Mouse (Mus musculus) lung, postnatal 10 days (tissue): ENCODE results near the gene Cd70.
A peak's percentile ranks its signal among the peaks of the same experiment; 100 is the strongest.
"Not testable (repeated sequence)": the region's sequence is repeated elsewhere in the genome, so short reads cannot be mapped to it uniquely, and the experiment has no call there.

ENCODE experiments used
- DNase-seq: peaks from one replicate; pipeline ENCODE4 v3.0.0; 2021

Gene Cd70

GRCm38 (mm10) chr17:57134021-57134420 lies 15.6 kb downstream of the Cd70 start:
- DNase-seq = not testable (repeated sequence)

GRCm38 (mm10) chr17:57131793-57132192 lies 17.8 kb downstream of the Cd70 start:
- DNase-seq = no peak

GRCm38 (mm10) chr17:57125853-57126622 lies 23.5 kb downstream of the Cd70 start:
- DNase-seq = no peak

- DNase-seq = no peak
Measured at GRCm38 (mm10) chr17:57124792-57125191, 24.8 kb downstream of the Cd70 start.

- no peak for DNase-seq
Measured at GRCm38 (mm10) chr17:57123192-57124118, 26.1 kb downstream of the Cd70 start.

- DNase-seq = no peak
Measured at GRCm38 (mm10) chr17:57121856-57122255, 27.7 kb downstream of the Cd70 start.

- DNase-seq = peak; percentile 56
Measured at GRCm38 (mm10) chr17:57118524-57119349, 30.8 kb downstream of the Cd70 start.

- DNase-seq = no peak
Measured at GRCm38 (mm10) chr17:57116801-57117200, 32.8 kb downstream of the Cd70 start.

GRCm38 (mm10) chr17:57112768-57113474 lies 36.7 kb downstream of the Cd70 start:
- no peak for DNase-seq

GRCm38 (mm10) chr17:57110005-57110404 lies 39.6 kb downstream of the Cd70 start:
- DNase-seq = no peak

- DNase-seq = no peak
Measured at GRCm38 (mm10) chr17:57108666-57109171, 40.9 kb downstream of the Cd70 start.

GRCm38 (mm10) chr17:57108040-57108665 lies 41.4 kb downstream of the Cd70 start:
- no peak for DNase-seq

- no peak for DNase-seq
Measured at GRCm38 (mm10) chr17:57107064-57107463, 42.5 kb downstream of the Cd70 start.

- DNase-seq = no peak
Measured at GRCm38 (mm10) chr17:57106035-57106368, 43.6 kb downstream of the Cd70 start.

GRCm38 (mm10) chr17:57105181-57106034 lies 44.2 kb downstream of the Cd70 start, which contains the start of gene Tnfsf9:
Gene Tnfsf9 (plus strand): TSS chr17:57105325.
- peak; percentile 29 for DNase-seq

GRCm38 (mm10) chr17:57104496-57104895 lies 45.1 kb downstream of the Cd70 start:
- DNase-seq = no peak

GRCm38 (mm10) chr17:57102276-57102675 lies 47.3 kb downstream of the Cd70 start:
- DNase-seq = no peak

GRCm38 (mm10) chr17:57099629-57100325 lies 49.8 kb downstream of the Cd70 start:
- peak; percentile 20 for DNase-seq

GRCm38 (mm10) chr17:57098321-57098720 lies 51.3 kb downstream of the Cd70 start:
- DNase-seq = no peak

GRCm38 (mm10) chr17:57096623-57096920 lies 53.0 kb downstream of the Cd70 start:
- DNase-seq = peak; percentile 86
